Mouse (Mus musculus) bone marrow macrophage, adult 2 months (primary cell): ENCODE measurements at regions not wholly inside any gene's neighbourhood (a gene's known extent, or its start where the extent isn't known, plus 50 kb on each side); places are given as distances from the start of the nearest gene placed in this dataset.

Experiments
- H3K27ac ChIP-seq: 2 replicates; pipeline ENCODE4 v1.5.1; 2012; ENCODE audit warnings: low read depth, low read length; ENCODE audit not compliant: insufficient read depth
- H3K4me1 ChIP-seq: 2 replicates; pipeline ENCODE4 v1.6.1; 2012; ENCODE audit warnings: low read length; ENCODE audit not compliant: control insufficient read depth, insufficient read depth
- H3K4me3 ChIP-seq: 2 replicates; pipeline ENCODE4 v1.5.1; 2012; ENCODE audit warnings: mild to moderate bottlenecking, low read length, moderate library complexity; ENCODE audit not compliant: insufficient read depth
- CTCF ChIP-seq: IDR thresholded peaks from 2 replicates; pipeline ENCODE4 v1.5.1; 2012; ENCODE audit warnings: low read depth, mild to moderate bottlenecking, low read length, moderate library complexity
- POLR2A ChIP-seq: IDR thresholded peaks from 2 replicates; pipeline ENCODE4 v1.6.1; 2012; ENCODE audit warnings: mild to moderate bottlenecking, low read depth, low read length, borderline replicate concordance

DNA sequence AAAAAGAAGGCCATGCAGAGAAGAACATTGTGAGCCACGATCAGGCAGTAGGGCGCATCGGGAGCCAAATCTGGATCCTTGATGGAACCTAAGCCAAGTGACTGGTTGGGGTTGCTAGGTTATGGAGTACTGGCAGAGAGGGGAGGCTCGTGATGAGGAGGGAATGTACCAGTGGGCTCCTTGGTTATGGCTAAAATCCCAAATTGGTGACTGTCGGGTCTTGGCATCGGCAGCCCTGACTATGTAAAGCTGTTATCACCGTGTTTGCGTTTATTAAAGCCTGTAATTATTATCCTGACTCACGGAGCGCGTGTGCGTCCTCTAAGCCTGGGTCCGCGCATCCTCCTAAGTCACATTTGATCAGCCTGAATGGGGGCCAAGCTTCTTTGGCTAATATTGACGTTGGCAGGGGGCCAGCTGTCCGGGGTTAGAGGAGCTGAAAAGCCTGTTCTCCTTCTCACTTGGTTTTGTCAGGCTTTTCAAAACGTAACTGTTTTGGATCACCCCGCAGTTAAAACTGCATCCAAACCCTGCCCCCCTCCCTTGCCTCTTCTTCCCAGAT is 388.9 kb upstream of the Dynlrb2 start:
- no peaks in the 10 kb centered on the region for H3K4me1 ChIP-seq
- no peak overlapping the region for H3K4me3 ChIP-seq
- TF ChIP-seq POLR2A (no peak), CTCF (no peak)
- H3K27ac ChIP-seq: no peak overlapping the region

- no peak for TF ChIP-seq POLR2A
- no peak for TF ChIP-seq CTCF
- H3K27ac ChIP-seq: no peak overlapping the region
- no peak overlapping the region for H3K4me3 ChIP-seq
- H3K4me1 ChIP-seq: no peaks in the 10 kb centered on the region
Observed at GRCm38 (mm10) chr8:116114978-116115377, 389.8 kb upstream of the Dynlrb2 start.

DNA sequence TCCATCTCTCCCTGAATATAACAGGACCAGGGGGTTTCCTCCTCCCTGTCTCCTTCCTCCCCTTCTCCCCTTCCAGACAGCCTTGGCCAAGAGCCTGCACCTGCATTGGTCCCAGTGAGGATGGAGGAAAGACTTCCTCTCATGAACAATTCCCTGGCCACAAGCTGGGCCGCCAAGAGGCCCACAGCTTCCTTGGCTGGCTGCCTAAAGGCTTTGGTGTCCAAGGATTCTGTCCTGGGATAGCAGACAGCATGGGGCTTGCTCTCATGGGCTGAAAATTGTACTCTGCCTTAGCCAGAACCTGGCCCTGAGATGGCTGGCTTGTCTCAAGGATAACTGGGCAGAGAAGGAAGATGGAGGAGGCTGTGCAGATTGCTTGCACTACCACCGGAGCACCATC is 390.3 kb upstream of the Dynlrb2 start:
- no peak overlapping the region for H3K4me3 ChIP-seq
- H3K4me1 ChIP-seq: no peaks in the 10 kb centered on the region
- no peak overlapping the region for H3K27ac ChIP-seq
- TF ChIP-seq CTCF (no peak), POLR2A (no peak)

DNA sequence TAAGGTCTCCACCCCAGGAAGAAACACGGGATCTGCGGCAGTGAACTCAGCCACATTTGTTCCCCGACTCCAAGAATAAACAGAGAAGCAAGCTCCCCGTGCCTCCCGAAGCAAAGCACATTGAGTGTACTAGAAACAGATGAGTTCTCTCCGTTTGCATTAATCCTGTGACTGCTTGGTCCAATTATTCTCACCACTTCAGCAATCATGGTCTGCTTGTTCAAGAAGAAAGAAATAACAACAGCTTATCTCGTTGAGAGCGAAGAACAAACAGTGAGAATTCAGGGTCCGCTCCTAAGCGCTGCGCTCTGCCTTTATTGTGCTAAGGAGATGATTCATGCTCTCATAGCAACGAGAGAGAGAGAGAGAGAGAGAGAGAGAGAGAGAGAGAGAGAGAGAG is 393.6 kb upstream of the Dynlrb2 start:
- H3K27ac ChIP-seq: no peak overlapping the region
- TF ChIP-seq CTCF: no peak
- H3K4me1 ChIP-seq: no peaks in the 10 kb centered on the region
- no peak overlapping the region for H3K4me3 ChIP-seq

DNA sequence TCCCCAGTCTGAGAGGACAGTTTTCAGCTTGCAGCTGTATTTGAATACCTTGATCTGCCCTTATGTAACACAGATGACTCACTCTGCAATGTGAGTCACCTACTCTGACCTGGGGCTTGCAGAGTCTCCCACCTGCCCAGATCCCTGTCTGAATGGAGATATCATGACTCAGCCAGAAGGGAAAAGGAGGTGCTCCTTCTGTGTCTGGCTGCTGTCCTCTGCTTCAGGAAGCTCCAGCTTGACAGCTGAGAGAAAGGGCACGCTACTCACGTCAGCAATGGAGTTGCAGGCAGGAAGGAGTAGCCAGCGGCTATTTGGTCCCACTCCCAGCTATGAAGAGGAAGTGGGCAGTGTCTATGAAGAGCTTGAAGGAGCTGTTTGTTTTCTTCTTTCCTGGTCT is 389.1 kb upstream of the Maf start:
- no peaks in the 10 kb centered on the region for H3K4me1 ChIP-seq
- H3K4me3 ChIP-seq: no peak overlapping the region
- TF ChIP-seq CTCF (no peak), POLR2A (no peak)
- no peak overlapping the region for H3K27ac ChIP-seq

GRCm38 (mm10) chr8:116083156-116083555 is 375.6 kb upstream of the Maf start:
- TF ChIP-seq CTCF (no peak), POLR2A (no peak)
- no peaks in the 10 kb centered on the region for H3K4me1 ChIP-seq
- H3K4me3 ChIP-seq: no peak overlapping the region
- no peak overlapping the region for H3K27ac ChIP-seq

GRCm38 (mm10) chr8:116078849-116079407 is 371.3 kb upstream of the Maf start:
- no peak for TF ChIP-seq CTCF
- TF ChIP-seq POLR2A: no peak
- no peak overlapping the region for H3K27ac ChIP-seq

DNA sequence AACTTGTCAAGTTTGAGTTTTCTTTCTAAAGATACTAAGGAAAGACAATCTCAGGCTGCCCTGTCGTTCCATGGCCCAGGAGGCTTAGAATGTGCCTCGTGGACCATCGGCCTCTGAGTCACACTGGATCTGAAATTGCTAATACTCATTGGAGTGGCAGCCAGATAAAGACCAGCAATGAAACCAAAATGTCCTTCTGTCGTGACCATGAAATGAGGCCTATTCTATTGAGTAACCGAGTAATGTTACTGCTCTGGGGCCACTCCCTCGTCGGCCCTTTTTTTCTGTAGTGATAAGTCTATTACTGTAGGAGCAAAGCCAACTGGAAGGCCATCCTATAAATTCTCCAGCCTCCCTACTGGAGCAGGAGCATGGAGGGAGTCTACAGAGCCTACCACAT is 363.9 kb upstream of the Maf start:
- Histone ChIP-seq H3K4me3 (no peak overlapping the region), H3K4me1 (no peaks in the 10 kb centered on the region), H3K27ac (no peak overlapping the region)
- TF ChIP-seq POLR2A (no peak), CTCF (no peak)

More at GRCm38 (mm10) chr8:116078849-116079407, 371.3 kb upstream of the Maf start:
- H3K4me3 ChIP-seq: no peak overlapping the region
- H3K4me1 ChIP-seq: no peaks in the 10 kb centered on the region

DNA sequence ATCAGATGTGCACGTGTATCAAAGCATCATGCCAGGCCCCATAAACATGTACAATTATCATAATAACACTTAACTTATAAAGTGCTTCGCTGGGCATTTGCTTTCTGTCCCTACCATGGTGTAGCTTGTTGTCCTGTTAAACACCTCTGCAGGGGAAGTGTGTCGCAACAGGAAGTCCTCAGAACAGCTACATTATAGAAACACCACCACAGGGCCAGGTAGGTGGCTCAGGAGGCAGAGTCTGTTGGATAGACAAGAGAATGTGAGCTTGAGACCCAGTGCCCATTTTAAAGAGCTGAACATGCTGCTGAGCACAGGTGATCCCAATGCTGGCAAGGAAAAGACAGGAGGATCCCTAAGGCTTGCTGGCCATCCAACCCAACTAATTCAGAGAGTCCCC is 361.9 kb upstream of the Maf start:
- Histone ChIP-seq H3K4me3 (no peak overlapping the region), H3K4me1 (no peaks in the 10 kb centered on the region), H3K27ac (no peak overlapping the region)
- TF ChIP-seq CTCF: no peak
- no peak for TF ChIP-seq POLR2A

GRCm38 (mm10) chr8:116067978-116068375 is 360.4 kb upstream of the Maf start:
- Histone ChIP-seq H3K27ac (no peak overlapping the region), H3K4me1 (no peaks in the 10 kb centered on the region)
- TF ChIP-seq POLR2A (no peak), CTCF (no peak)

DNA sequence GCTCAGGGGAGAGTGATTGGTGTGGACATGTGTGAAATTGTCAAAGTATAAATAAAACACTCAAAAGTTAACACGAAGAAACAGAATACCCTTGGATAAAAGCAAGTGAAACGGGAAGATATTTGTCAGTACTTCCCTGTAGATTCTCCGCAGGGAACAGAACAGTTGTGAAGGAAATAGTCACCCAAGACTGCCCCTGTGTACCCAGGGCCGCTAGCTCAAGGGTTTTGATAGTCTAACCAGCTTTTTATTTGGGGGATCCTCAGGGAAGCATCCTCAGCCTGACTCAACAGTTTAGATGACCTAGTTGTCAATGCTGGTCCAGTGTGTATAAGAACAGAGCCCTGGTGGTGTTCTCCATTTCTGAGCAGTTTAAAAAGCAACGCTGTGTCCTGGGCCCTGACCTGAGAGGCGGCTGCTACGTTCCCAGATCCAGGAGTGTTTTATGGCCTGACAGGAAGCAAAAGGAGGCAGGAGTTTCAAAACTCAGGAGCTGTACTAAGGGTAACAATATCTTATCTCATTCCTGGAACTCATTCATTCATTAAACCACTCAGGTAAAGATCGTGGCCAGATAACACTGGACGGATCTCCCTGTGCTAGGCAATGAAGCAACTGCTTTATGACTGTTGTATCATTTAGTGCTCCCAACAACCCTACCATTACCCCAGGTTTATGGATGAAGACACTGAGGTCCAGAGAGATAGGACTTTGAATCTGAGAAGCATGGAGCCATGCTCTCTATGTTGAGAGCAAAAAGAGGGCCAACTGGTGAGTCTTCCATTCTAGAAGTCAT is 359.8 kb upstream of the Maf start:
- Histone ChIP-seq H3K4me3 (no peak overlapping the region), H3K27ac (no peak overlapping the region), H3K4me1 (no peaks in the 10 kb centered on the region)
- TF ChIP-seq CTCF (no peak), POLR2A (no peak)

More at GRCm38 (mm10) chr8:116067978-116068375, 360.4 kb upstream of the Maf start:
- no peak overlapping the region for H3K4me3 ChIP-seq
